Comparison of ENCODE assay signal across 14 mouse cellular contexts in the genomic region with DNA sequence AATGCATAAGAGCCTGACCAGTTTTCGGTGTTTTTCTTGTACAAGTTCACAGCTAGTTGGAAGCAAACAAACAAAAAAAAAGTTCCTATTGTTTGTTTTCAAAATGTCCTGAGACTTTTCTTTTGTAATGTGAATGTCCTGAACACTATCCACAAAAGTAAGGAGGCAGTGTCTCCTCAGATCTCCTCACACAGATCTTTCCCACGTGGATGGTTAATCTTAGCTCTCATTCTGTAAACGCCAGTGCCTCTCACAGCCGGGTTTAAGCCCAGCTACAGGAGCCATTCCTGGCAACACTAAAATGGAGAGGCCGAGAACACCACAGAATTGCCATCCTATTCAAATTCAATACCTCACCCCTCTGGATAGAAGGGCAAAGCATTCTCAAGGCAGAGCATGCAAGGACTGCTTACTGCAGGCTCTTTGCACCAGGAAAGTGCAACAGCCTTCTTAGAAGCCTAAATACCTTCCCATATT.
A peak's percentile ranks its signal among the peaks of the same experiment; 100 is the strongest.
DNase-seq lines count a peak whose midpoint lies in the region; ATAC-seq and TF ChIP-seq lines count a peak whose summit lies in the region.
"Had no signal": no experiment of that assay in that cellular context is flagged by ENCODE, and none has a peak within 500 bp of the region (broad histone marks: within the 10 kb centered on the region; RNA-seq: fewer than 3 reads in every experiment).

No protein-coding gene starts in this region.

- 28% methylated on average over 5 of the region's 5 CpGs for WGBS in heart, embryonic 13.5 days
- WGBS in heart, embryonic 12.5 days, result 30% methylated on average over 5 of the region's 5 CpGs
- WGBS in forebrain, embryonic 12.5 days, result 4% methylated on average over 5 of the region's 5 CpGs
- WGBS in limb, embryonic 10.5 days, result 13% methylated on average over 5 of the region's 5 CpGs
- 18% methylated on average over 5 of the region's 5 CpGs for WGBS in midbrain, postnatal 0 days

- no peaks in the 10 kb centered on the region for H3K9me3 ChIP-seq in heart, embryonic 13.5 days
- H3K9me3 ChIP-seq in heart, embryonic 12.5 days (replicated peaks), result no peaks in the 10 kb centered on the region
- H3K9me3 ChIP-seq in forebrain, embryonic 12.5 days, result no peaks in the 10 kb centered on the region
- H3K9me3 ChIP-seq in limb, embryonic 10.5 days (replicated peaks), result no peaks in the 10 kb centered on the region
- no peaks in the 10 kb centered on the region for H3K9me3 ChIP-seq in midbrain, postnatal 0 days (ENCODE audit: low read length)
- H3K9me3 ChIP-seq: liver, embryonic 13.5 days had no signal

- peak; percentile 44 for DNase-seq in limb, embryonic 10.5 days (ENCODE audit: low spot score)
- DNase-seq in midbrain, postnatal 0 days (ENCODE audit: low spot score), result peak; percentile 58
- no peak for DNase-seq in adrenal gland, postnatal 14 days
- DNase-seq in spleen, adult 12 weeks (ENCODE audit: low spot score), result no peak
- DNase-seq in heart, adult 18-20 months, result no peak
- DNase-seq: cerebellum, postnatal 36 days; kidney, postnatal 14 days; liver, embryonic 13.5 days; lung, postnatal 4 days; thymus, adult 2 months had no signal

- H3K4me1 ChIP-seq in heart, embryonic 13.5 days, result peaks cover 21% of the 10 kb centered on the region
- H3K4me1 ChIP-seq in heart, embryonic 12.5 days (replicated peaks), result peaks cover 17% of the 10 kb centered on the region
- H3K4me1 ChIP-seq in forebrain, embryonic 12.5 days, result peaks cover 27% of the 10 kb centered on the region
- H3K4me1 ChIP-seq in limb, embryonic 10.5 days, result peaks cover 45% of the 10 kb centered on the region
- H3K4me1 ChIP-seq in midbrain, postnatal 0 days (ENCODE audit: insufficient read depth, low read length), result 0 out of 2 replicates have a peak, but pooled peaks cover 3% of the 10 kb centered on the region
- H3K4me1 ChIP-seq: liver, embryonic 13.5 days had no signal

- no peaks in the 10 kb centered on the region for H3K27me3 ChIP-seq in heart, embryonic 13.5 days (replicated peaks)
- no peaks in the 10 kb centered on the region for H3K27me3 ChIP-seq in heart, embryonic 12.5 days (replicated peaks)
- H3K27me3 ChIP-seq in forebrain, embryonic 12.5 days, result no peaks in the 10 kb centered on the region
- peaks cover 26% of the 10 kb centered on the region for H3K27me3 ChIP-seq in limb, embryonic 10.5 days (ENCODE audit: low read depth, poor library complexity, severe bottlenecking)
- H3K27me3 ChIP-seq in midbrain, postnatal 0 days (ENCODE audit: insufficient read depth, low read length), result no peaks in the 10 kb centered on the region; the same call in 1 of the 2 replicates
- H3K27me3 ChIP-seq: liver, embryonic 13.5 days had no signal

- 0 out of 2 replicates have a peak overlapping the region, but pooled peaks have one; percentile 2 for H3K9ac ChIP-seq in heart, embryonic 13.5 days
- H3K9ac ChIP-seq in heart, embryonic 12.5 days, result no peak overlapping the region
- H3K9ac ChIP-seq in forebrain, embryonic 12.5 days, result no peak overlapping the region
- no peak overlapping the region for H3K9ac ChIP-seq in midbrain, postnatal 0 days (replicated peaks; ENCODE audit: low read length, poor library complexity, severe bottlenecking)
- H3K9ac ChIP-seq: liver, embryonic 13.5 days had no signal

- H3K36me3 ChIP-seq in heart, embryonic 13.5 days, result no peaks in the 10 kb centered on the region
- H3K36me3 ChIP-seq in heart, embryonic 12.5 days, result no peaks in the 10 kb centered on the region
- H3K36me3 ChIP-seq in forebrain, embryonic 12.5 days (replicated peaks), result no peaks in the 10 kb centered on the region
- no peaks in the 10 kb centered on the region for H3K36me3 ChIP-seq in limb, embryonic 10.5 days
- no peaks in the 10 kb centered on the region for H3K36me3 ChIP-seq in midbrain, postnatal 0 days (ENCODE audit: insufficient read depth, low read length)
- H3K36me3 ChIP-seq: liver, embryonic 13.5 days had no signal

- no peak for ATAC-seq in heart, embryonic 13.5 days (ENCODE audit: extremely low read depth, insufficient number of reproducible peaks, low FRiP score, low TSS enrichment)
- ATAC-seq in heart, embryonic 12.5 days (ENCODE audit: insufficient number of reproducible peaks, low FRiP score), result no peak
- ATAC-seq in forebrain, embryonic 12.5 days (ENCODE audit: low FRiP score), result peak; percentile 75
- no peak for ATAC-seq in midbrain, postnatal 0 days (ENCODE audit: low FRiP score)

- no peak overlapping the region for H3K4me2 ChIP-seq in heart, embryonic 13.5 days
- no peak overlapping the region for H3K4me2 ChIP-seq in heart, embryonic 12.5 days
- H3K4me2 ChIP-seq in forebrain, embryonic 12.5 days, result peak overlapping the region; percentile 1; the same call in 1 of the 2 replicates
- no peak overlapping the region for H3K4me2 ChIP-seq in midbrain, postnatal 0 days (ENCODE audit: low read depth, low read length, poor library complexity, severe bottlenecking)
- H3K4me2 ChIP-seq: liver, embryonic 13.5 days had no signal

- no peak for TF ChIP-seq CTCF in midbrain, postnatal 0 days (IDR thresholded peaks at IDR 0.05)

- H3K4me3 ChIP-seq in heart, embryonic 13.5 days, result no peak overlapping the region
- H3K4me3 ChIP-seq in heart, embryonic 12.5 days, result no peak overlapping the region
- H3K4me3 ChIP-seq in forebrain, embryonic 12.5 days (replicated peaks), result no peak overlapping the region
- H3K4me3 ChIP-seq in limb, embryonic 10.5 days, result no peak overlapping the region
- H3K4me3 ChIP-seq in midbrain, postnatal 0 days (ENCODE audit: low read depth, low read length), result no peak overlapping the region
- H3K4me3 ChIP-seq: liver, embryonic 13.5 days; myocyte had no signal

- H3K27ac ChIP-seq in heart, embryonic 13.5 days (replicated peaks), result no peak overlapping the region
- H3K27ac ChIP-seq in heart, embryonic 12.5 days (ENCODE audit: poor library complexity, severe bottlenecking), result no peak overlapping the region
- H3K27ac ChIP-seq in forebrain, embryonic 12.5 days, result peak overlapping the region; percentile 90
- H3K27ac ChIP-seq in limb, embryonic 10.5 days, result peak overlapping the region; percentile 82
- H3K27ac ChIP-seq in midbrain, postnatal 0 days (ENCODE audit: low read depth, low read length), result peak overlapping the region; percentile 38; the same call in 1 of the 2 replicates
- H3K27ac ChIP-seq: liver, embryonic 13.5 days had no signal

Comparison
In these comparisons a context has a peak if more than half of its experiments do, and no peak if none do; other contexts are left out.
1. H3K27ac ChIP-seq: peak in forebrain, embryonic 12.5 days (single experiment), limb, embryonic 10.5 days (single experiment) and midbrain, postnatal 0 days (single experiment); none in heart, embryonic 13.5 days (single experiment) and heart, embryonic 12.5 days (single experiment).
2. DNase-seq: peak in limb, embryonic 10.5 days (single experiment) and midbrain, postnatal 0 days (single experiment); none in adrenal gland, postnatal 14 days (single experiment), spleen, adult 12 weeks (single experiment) and heart, adult 18-20 months (0 of 2).